Mouse (Mus musculus) cerebellum, postnatal 14 days (tissue): ENCODE results near the gene Dhrs1.

Experiments
- DNase-seq, 2 experiments: peaks; one replicate each; pipeline ENCODE4 v3.0.0; 2021; ENCODE audit warnings: mixed read lengths in 2 of 2

Gene Dhrs1

GRCm38 (mm10) chr14:55762001-55762821, 16.7 kb upstream of the Dhrs1 start:
- peak; percentile 56 for DNase-seq

GRCm38 (mm10) chr14:55761163-55761562, 15.7 kb upstream of the Dhrs1 start, which contains the start of gene Ltb4r2:
Ltb4r2 (plus strand) TSS chr14:55761428.
- DNase-seq, result no peak

- DNase-seq, result peak; percentile 92 to 95
Observed at GRCm38 (mm10) chr14:55760156-55760555, 14.7 kb upstream of the Dhrs1 start.

GRCm38 (mm10) chr14:55758363-55758784, 12.9 kb upstream of the Dhrs1 start, which contains the start of gene Cideb:
Cideb (minus strand) TSS chr14:55758458.
- peak; percentile 59 to 67 for DNase-seq

GRCm38 (mm10) chr14:55757566-55757965, 12.1 kb upstream of the Dhrs1 start:
- no peak for DNase-seq

- DNase-seq, result no peak
Observed at GRCm38 (mm10) chr14:55747051-55747847, 1.8 kb upstream of the Dhrs1 start.

GRCm38 (mm10) chr14:55745861-55746237, 359 bp upstream of the Dhrs1 start:
- DNase-seq, result no peak

- DNase-seq, result peak; percentile 92
Observed at GRCm38 (mm10) chr14:55743711-55744110, 1.8 kb downstream of the Dhrs1 start.

- DNase-seq, result no peak
Observed at GRCm38 (mm10) chr14:55737086-55737687, 8.3 kb downstream of the Dhrs1 start.

GRCm38 (mm10) chr14:55735758-55736157, 9.7 kb downstream of the Dhrs1 start:
- no peak for DNase-seq

GRCm38 (mm10) chr14:55735334-55735733, 10.2 kb downstream of the Dhrs1 start:
- DNase-seq, result no peak

GRCm38 (mm10) chr14:55734869-55735268, 10.6 kb downstream of the Dhrs1 start:
- no peak for DNase-seq

GRCm38 (mm10) chr14:55733889-55734288, 11.6 kb downstream of the Dhrs1 start:
- no peak for DNase-seq

- DNase-seq, result peak; percentile 54 to 65
Observed at GRCm38 (mm10) chr14:55730531-55731032, 14.9 kb downstream of the Dhrs1 start.

- DNase-seq, result no peak
Observed at GRCm38 (mm10) chr14:55730116-55730515, 15.4 kb downstream of the Dhrs1 start.

- no peak for DNase-seq
Observed at GRCm38 (mm10) chr14:55727889-55728685, 17.4 kb downstream of the Dhrs1 start.

GRCm38 (mm10) chr14:55726261-55726660, 19.2 kb downstream of the Dhrs1 start:
- no peak for DNase-seq

GRCm38 (mm10) chr14:55724411-55724871, 21.0 kb downstream of the Dhrs1 start:
- DNase-seq, result no peak

GRCm38 (mm10) chr14:55723433-55723832, 22.1 kb downstream of the Dhrs1 start:
- no peak for DNase-seq

GRCm38 (mm10) chr14:55722438-55722945, 23.0 kb downstream of the Dhrs1 start:
- no peak for DNase-seq

GRCm38 (mm10) chr14:55721700-55722437, 23.6 kb downstream of the Dhrs1 start, which contains the start of gene Rabggta:
Rabggta (minus strand) TSS chr14:55722263.
- DNase-seq, result peak; percentile 96 to 97
